In the genomic region with DNA sequence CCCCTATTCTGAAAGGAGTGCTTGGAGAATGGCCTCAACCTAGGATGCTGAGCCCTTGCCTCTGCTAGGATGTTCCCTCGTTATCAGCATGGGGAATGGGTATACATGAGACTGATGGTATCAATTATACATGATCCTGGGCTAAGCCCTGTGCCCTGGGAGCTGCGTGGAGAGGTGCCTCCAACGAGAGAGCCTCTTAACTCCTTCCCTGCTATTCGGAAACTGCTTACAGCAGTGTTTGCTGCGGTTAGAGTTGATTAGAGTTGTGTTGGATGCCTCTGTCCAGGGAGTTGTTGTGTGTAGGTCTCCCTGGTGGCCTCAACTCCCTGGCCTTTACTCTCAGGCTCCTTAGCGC, we compare ENCODE assay signal across 16 mouse cellular contexts. TPM values are rescaled to one million over a fixed set of nuclear protein-coding genes. Genes with fewer than 3 reads are reported as not detected.
A peak's percentile ranks its signal among the peaks of the same experiment; 100 is the strongest.
DNase-seq lines count a peak whose midpoint lies in the region; ATAC-seq lines count a peak whose summit lies in the region.
"Had no signal": no experiment of that assay in that cellular context is flagged by ENCODE, and none has a peak within 500 bp of the region (broad histone marks: within the 10 kb centered on the region; RNA-seq: fewer than 3 reads in every experiment).

No protein-coding gene starts in this region.

- H3K27me3 ChIP-seq in heart, embryonic 10.5 days (ENCODE audit: insufficient read depth, poor library complexity, severe bottlenecking), result peaks cover 32% of the 10 kb centered on the region
- peaks cover 6% of the 10 kb centered on the region; the same call in 1 of the 2 replicates for H3K27me3 ChIP-seq in kidney, embryonic 15.5 days
- H3K27me3 ChIP-seq in intestine, embryonic 15.5 days (replicated peaks), result no peaks in the 10 kb centered on the region
- H3K27me3 ChIP-seq in liver, embryonic 16.5 days (ENCODE audit: control insufficient read depth, insufficient read depth, low read depth, low read length), result no peaks in the 10 kb centered on the region

- no peak overlapping the region for H3K9ac ChIP-seq in kidney, embryonic 15.5 days
- H3K9ac ChIP-seq in intestine, embryonic 15.5 days, result no peak overlapping the region
- no peak overlapping the region for H3K9ac ChIP-seq in liver, embryonic 16.5 days (ENCODE audit: low read depth, low read length)
- H3K9ac ChIP-seq: embryonic facial prominence, embryonic 13.5 days; forebrain, embryonic 12.5 days had no signal

- no peaks in the 10 kb centered on the region for H3K36me3 ChIP-seq in heart, embryonic 10.5 days
- no peaks in the 10 kb centered on the region for H3K36me3 ChIP-seq in kidney, embryonic 15.5 days
- H3K36me3 ChIP-seq in intestine, embryonic 15.5 days, result no peaks in the 10 kb centered on the region
- no peaks in the 10 kb centered on the region for H3K36me3 ChIP-seq in liver, embryonic 16.5 days (ENCODE audit: control insufficient read depth, insufficient read depth)
- H3K36me3 ChIP-seq: embryonic facial prominence, embryonic 13.5 days; forebrain, embryonic 12.5 days had no signal

- H3K4me3 ChIP-seq in heart, embryonic 10.5 days, result peak overlapping the region; percentile 38
- H3K4me3 ChIP-seq in kidney, embryonic 15.5 days (replicated peaks), result no peak overlapping the region
- no peak overlapping the region for H3K4me3 ChIP-seq in intestine, embryonic 15.5 days (replicated peaks)
- H3K4me3 ChIP-seq in liver, embryonic 16.5 days (ENCODE audit: low read depth, low read length), result no peak overlapping the region
- H3K4me3 ChIP-seq: embryonic facial prominence, embryonic 13.5 days; forebrain, embryonic 12.5 days had no signal

- peak overlapping the region; percentile 44 for H3K4me2 ChIP-seq in kidney, embryonic 15.5 days
- peak overlapping the region; percentile 44 for H3K4me2 ChIP-seq in intestine, embryonic 15.5 days (replicated peaks)
- no peak overlapping the region for H3K4me2 ChIP-seq in liver, embryonic 16.5 days (ENCODE audit: low read depth, low read length)
- H3K4me2 ChIP-seq: embryonic facial prominence, embryonic 13.5 days; forebrain, embryonic 12.5 days had no signal

- intact Hi-C loops in heart, postnatal 25 days (cut with DNase I), result no loop called here

- ATAC-seq in kidney, embryonic 15.5 days (replicated peaks; ENCODE audit: low FRiP score), result no peak; the same call in 1 of the 2 replicates
- ATAC-seq in intestine, embryonic 15.5 days, result peak; percentile 60; the same call in 1 of the 2 replicates
- ATAC-seq in liver, embryonic 16.5 days (ENCODE audit: low read depth), result no peak
- ATAC-seq in erythroid progenitor cell, adult 5-6 weeks (replicated peaks; ENCODE audit: low FRiP score, poor library complexity, severe bottlenecking), result no peak
- ATAC-seq: hindbrain, postnatal 0 days had no signal

- no peak for DNase-seq in heart, embryonic 10.5 days (ENCODE audit: low spot score)
- DNase-seq in heart, postnatal 25 days (ENCODE audit: low spot score), result no peak
- no peak for DNase-seq in kidney, adult 18-20 months
- no peak for DNase-seq in adrenal gland, adult (ENCODE audit: inconsistent age in 2 of 2, low spot score in 1 of 2)
- DNase-seq: cerebellum, adult 11-12 months; lung, postnatal 10 days; midbrain, embryonic 14.5 days; right cerebral cortex, postnatal 4 days had no signal

- 10% methylated on average over 6 of the region's 6 CpGs for WGBS in heart, embryonic 10.5 days
- 11% methylated on average over 6 of the region's 6 CpGs for WGBS in kidney, embryonic 15.5 days
- WGBS in intestine, embryonic 15.5 days, result 16% methylated on average over 6 of the region's 6 CpGs
- WGBS in liver, embryonic 16.5 days (ENCODE audit: insufficient replicate concordance), result 15% methylated on average over 6 of the region's 6 CpGs

- peak overlapping the region; percentile 73; the same call in 1 of the 2 replicates for H3K27ac ChIP-seq in heart, embryonic 10.5 days
- peak overlapping the region; percentile 85 for H3K27ac ChIP-seq in kidney, embryonic 15.5 days
- peak overlapping the region; percentile 85 for H3K27ac ChIP-seq in intestine, embryonic 15.5 days
- H3K27ac ChIP-seq in liver, embryonic 16.5 days (ENCODE audit: low read length), result peak overlapping the region; percentile 80
- H3K27ac ChIP-seq: embryonic facial prominence, embryonic 13.5 days; forebrain, embryonic 12.5 days; hindbrain, postnatal 0 days had no signal

- H3K4me1 ChIP-seq in heart, embryonic 10.5 days, result peaks cover 24% of the 10 kb centered on the region
- H3K4me1 ChIP-seq in kidney, embryonic 15.5 days, result peaks cover 21% of the 10 kb centered on the region
- H3K4me1 ChIP-seq in intestine, embryonic 15.5 days (replicated peaks), result peaks cover 11% of the 10 kb centered on the region
- no peaks in the 10 kb centered on the region; the same call in 1 of the 2 replicates for H3K4me1 ChIP-seq in liver, embryonic 16.5 days (ENCODE audit: control insufficient read depth, low read depth, low read length)

- no peaks in the 10 kb centered on the region for H3K9me3 ChIP-seq in heart, embryonic 10.5 days
- H3K9me3 ChIP-seq in kidney, embryonic 15.5 days (replicated peaks), result no peaks in the 10 kb centered on the region
- no peaks in the 10 kb centered on the region for H3K9me3 ChIP-seq in intestine, embryonic 15.5 days
- no peaks in the 10 kb centered on the region for H3K9me3 ChIP-seq in liver, embryonic 16.5 days (replicated peaks; ENCODE audit: control insufficient read depth, low read length)
- H3K9me3 ChIP-seq: embryonic facial prominence, embryonic 13.5 days; forebrain, embryonic 12.5 days had no signal

RNA-seq across cellular contexts. Expression of a gene that starts 41.4 kb away (rescaled TPM):
- polyA plus RNA-seq in heart, embryonic 10.5 days (2016; fragmentation: Nextera tagmentation; extraction: Ambion mirVana), result 53.2 and 61.8 TPM in 2 replicates
- total RNA-seq in heart, postnatal 25 days (2021), result 10 to 100 TPM; 14.6 to 14.7 TPM
- 61.3 and 61.7 TPM in 2 replicates for polyA plus RNA-seq in kidney, embryonic 15.5 days (2015; fragmentation: Nextera tagmentation; extraction: Ambion mirVana)
- polyA plus RNA-seq in intestine, embryonic 15.5 days (2015; fragmentation: Nextera tagmentation; extraction: Ambion mirVana), result 65.0 and 78.9 TPM in 2 replicates
- polyA plus RNA-seq in liver, embryonic 16.5 days (2015; fragmentation: Nextera tagmentation; extraction: Ambion mirVana), result 16.5 and 20.7 TPM in 2 replicates
- 8.4 and 22.3 TPM in 2 replicates for total RNA-seq in erythroid progenitor cell, adult 5-6 weeks (2015; ENCODE audit: low replicate concordance)
- 0.61 and 2.1 TPM in 2 replicates for total RNA-seq in erythroid progenitor cell, adult 5-6 weeks (2017; ENCODE audit: low replicate concordance)
- total RNA-seq: CH12.LX had no signal
